Comparison of ENCODE assay signal across 10 mouse cellular contexts in the genomic region with DNA sequence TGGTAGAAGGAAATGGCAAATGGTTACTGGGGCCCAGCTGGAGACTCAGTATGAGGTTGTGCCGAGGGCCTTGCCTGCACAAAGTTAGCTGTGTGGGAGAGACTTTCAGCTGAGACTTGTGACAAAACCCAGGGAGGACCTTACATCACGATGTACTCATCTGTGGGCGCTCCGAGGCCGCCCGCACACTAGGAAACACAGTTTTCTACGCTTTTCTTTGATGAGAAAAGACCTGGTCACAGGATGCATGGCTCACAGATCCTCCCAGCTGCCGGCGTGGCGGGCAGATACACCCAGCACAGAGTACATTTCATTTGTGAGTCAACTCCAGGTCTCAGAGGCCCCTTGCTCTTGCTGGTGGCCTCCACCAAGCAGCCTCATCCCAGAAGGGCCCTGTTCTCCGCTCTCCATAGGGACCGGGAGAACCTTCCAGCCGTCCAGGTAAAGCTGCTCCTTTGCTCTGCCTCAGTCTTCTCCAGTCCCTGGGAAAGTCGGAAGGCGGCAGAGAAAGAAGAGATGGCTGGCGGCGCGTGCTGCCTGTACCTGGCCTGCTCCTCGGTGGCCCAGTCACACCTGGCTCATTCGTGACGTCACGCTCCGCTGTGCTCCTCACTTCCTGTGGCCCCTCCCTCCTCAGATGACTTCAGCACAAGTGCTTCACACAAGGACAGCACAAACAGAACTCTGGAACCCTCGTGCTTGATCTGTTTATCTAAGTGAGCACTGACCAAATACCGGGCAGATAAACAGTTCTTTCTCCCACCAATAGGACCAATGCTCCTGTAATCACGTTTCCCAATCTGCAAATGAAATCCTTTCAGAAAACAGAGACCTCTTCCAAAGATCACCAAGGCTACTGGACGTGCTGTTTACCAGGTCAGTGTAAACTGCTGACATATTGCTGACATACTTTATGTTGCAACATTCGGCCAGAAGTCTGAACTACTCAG. TPM values are rescaled to one million over a fixed set of nuclear protein-coding genes. Genes with fewer than 3 reads are reported as not detected.
DNase-seq lines count a peak whose midpoint lies in the region; ATAC-seq lines count a peak whose summit lies in the region.
"Had no signal": no experiment of that assay in that cellular context is flagged by ENCODE, and none has a peak within 500 bp of the region (broad histone marks: within the 10 kb centered on the region; RNA-seq: fewer than 3 reads in every experiment).

No protein-coding gene starts in this region.

- peak; percentile 33 to 76 for DNase-seq in adrenal gland, adult (ENCODE audit: inconsistent age in 2 of 2, low spot score in 1 of 2)
- no peak for DNase-seq in adrenal gland, postnatal 25 days
- DNase-seq in R1 (ENCODE audit: low read depth, low spot score), result peak; percentile 63
- peak; percentile 40 for DNase-seq in spleen, adult 12 weeks (ENCODE audit: low spot score)
- DNase-seq in urinary bladder, postnatal 14 days (ENCODE audit: low spot score), result no peak
- no peak for DNase-seq in Muller cell, postnatal 12 days (ENCODE audit: inconsistent ontology term)
- no peak for DNase-seq in layer of hippocampus, postnatal 25 days (ENCODE audit: extremely low spot score in 1 of 2, low spot score in 1 of 2)

- H3K9me3 ChIP-seq in liver, embryonic 12.5 days (replicated peaks), result no peaks in the 10 kb centered on the region
- H3K9me3 ChIP-seq: embryonic facial prominence, embryonic 15.5 days had no signal

- peak; percentile 64 for ATAC-seq in liver, embryonic 12.5 days

- no peak overlapping the region for H3K9ac ChIP-seq in liver, embryonic 12.5 days
- H3K9ac ChIP-seq: embryonic facial prominence, embryonic 15.5 days had no signal

- H3K36me3 ChIP-seq in liver, embryonic 12.5 days, result no peaks in the 10 kb centered on the region
- H3K36me3 ChIP-seq: embryonic facial prominence, embryonic 15.5 days had no signal

- 56% methylated on average over 28 of the region's 28 CpGs for WGBS in liver, embryonic 12.5 days (ENCODE audit: insufficient replicate concordance)

- H3K4me1 ChIP-seq in liver, embryonic 12.5 days, result peaks cover 32% of the 10 kb centered on the region

- no peaks in the 10 kb centered on the region for H3K27me3 ChIP-seq in liver, embryonic 12.5 days (replicated peaks)
- H3K27me3 ChIP-seq: embryonic facial prominence, embryonic 15.5 days had no signal

- H3K4me2 ChIP-seq in liver, embryonic 12.5 days, result no peak overlapping the region
- H3K4me2 ChIP-seq: embryonic facial prominence, embryonic 15.5 days had no signal

- H3K27ac ChIP-seq in liver, embryonic 12.5 days, result peak overlapping the region; percentile 69
- H3K27ac ChIP-seq: embryonic facial prominence, embryonic 15.5 days had no signal

- H3K4me3 ChIP-seq in liver, embryonic 12.5 days, result no peak overlapping the region
- H3K4me3 ChIP-seq: embryonic facial prominence, embryonic 15.5 days had no signal

RNA-seq across cellular contexts. Expression of gene Ifnk, which starts 55.4 kb away (rescaled TPM):
- total RNA-seq in adrenal gland, postnatal 25 days (2021), result not detected in 2 replicates
- polyA plus RNA-seq in liver, embryonic 12.5 days (2016; fragmentation: Nextera tagmentation; extraction: Ambion mirVana), result 0.17 TPM in 1 of 2 replicates, not detected in the other
- total RNA-seq in layer of hippocampus, postnatal 25 days (2021), result not detected
- total RNA-seq: left cerebral cortex, postnatal 36 days had no signal
- polyA plus RNA-seq: embryonic facial prominence, embryonic 15.5 days had no signal

Comparison
In these comparisons a context has a peak if more than half of its experiments do, and no peak if none do; other contexts are left out.
1. DNase-seq: peak in adrenal gland, adult (2 of 2), R1 (single experiment) and spleen, adult 12 weeks (single experiment); none in adrenal gland, postnatal 25 days (single experiment), urinary bladder, postnatal 14 days (single experiment), Muller cell, postnatal 12 days (single experiment) and layer of hippocampus, postnatal 25 days (0 of 2).